Mouse (Mus musculus) adrenal gland, postnatal 10 days (tissue): ENCODE measurements around the gene Pacs1. TPM values are rescaled to one million over a fixed set of nuclear protein-coding genes. Genes with fewer than 3 reads are reported as not detected.
A peak's percentile ranks its signal among the peaks of the same experiment; 100 is the strongest.
"Not testable (repeated sequence)": the region's sequence is repeated elsewhere in the genome, so short reads cannot be mapped to it uniquely, and the experiment has no call there.

Experiments
- DNase-seq: peaks from one replicate; pipeline ENCODE4 v3.0.0; 2021; ENCODE audit warnings: mixed read lengths
- microRNA-seq: library from miRNA; unstranded; fragments of <30 nt; microRNA quantifications from one replicate; pipeline ENCODE4 v1.2.0, GENCODE M21; 2021
- total RNA-seq, 2 experiments: library from RNA; stranded (reverse); gene quantifications; 2 replicates each; pipeline ENCODE4 v1.2.3; 2021

The Pacs1 gene
- total RNA-seq, 2 experiments from 2014 or later = 23.3 to 28.7 TPM

DNA sequence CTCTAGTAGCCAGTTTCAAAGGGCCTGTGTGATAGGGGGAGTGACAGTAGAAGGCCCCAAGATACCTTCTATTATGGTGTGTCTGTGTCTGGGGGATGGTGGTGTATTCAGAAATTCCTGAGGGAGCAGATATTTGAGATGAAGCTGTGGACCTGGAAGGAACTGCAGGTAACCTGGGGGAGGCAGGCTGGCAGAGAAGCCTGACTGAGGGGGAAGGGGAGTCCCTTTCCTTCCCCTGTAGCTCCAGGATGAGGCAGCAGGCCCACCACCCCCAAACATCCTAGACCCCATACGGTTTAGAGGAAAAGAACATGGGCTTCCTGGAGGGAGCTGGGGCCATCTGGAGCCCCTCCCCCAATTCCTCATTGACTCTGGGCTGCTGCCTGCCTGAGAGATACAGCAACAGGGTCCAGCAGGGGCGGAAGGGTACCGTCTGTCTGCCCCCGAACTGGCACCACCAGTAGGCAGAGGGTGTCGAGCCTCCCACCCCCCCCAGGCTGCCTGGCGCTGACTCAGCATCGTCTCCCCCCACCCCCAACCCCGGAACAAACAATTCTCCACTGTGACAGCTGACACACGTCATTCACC is 176.9 kb downstream of the Pacs1 start:
- DNase-seq = no peak

DNA sequence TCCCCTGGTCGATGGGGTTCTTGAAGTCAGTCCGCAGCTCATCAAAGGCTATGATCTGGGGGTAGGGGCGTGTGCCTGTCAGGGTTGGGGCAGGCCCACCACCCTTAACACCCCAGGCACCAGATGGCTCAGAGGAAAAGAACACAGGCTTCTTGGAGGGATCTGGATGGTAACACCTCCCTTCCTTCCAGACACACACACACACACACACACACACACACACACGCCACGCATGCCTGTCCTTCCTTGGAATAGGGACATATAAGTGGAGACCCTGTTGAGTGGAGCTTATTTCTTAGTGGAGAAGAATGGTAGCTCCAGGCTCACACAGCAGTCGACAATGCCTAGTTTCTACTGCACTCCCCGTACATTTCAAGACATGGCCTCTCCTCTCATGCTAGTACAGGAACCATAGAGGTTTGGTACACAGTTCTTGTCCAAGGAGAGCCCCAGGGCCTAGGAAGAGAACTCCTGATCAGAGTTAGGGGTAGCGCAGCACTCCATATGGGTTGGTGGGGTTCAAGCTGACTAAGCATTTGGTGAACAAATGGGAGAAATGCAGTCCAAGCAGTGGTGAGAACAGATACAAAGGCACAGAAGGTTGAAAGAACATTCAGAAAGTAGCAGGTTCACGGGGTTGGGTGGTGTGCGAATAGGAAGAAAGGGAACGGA is 178.0 kb downstream of the Pacs1 start:
- no peak for DNase-seq

DNA sequence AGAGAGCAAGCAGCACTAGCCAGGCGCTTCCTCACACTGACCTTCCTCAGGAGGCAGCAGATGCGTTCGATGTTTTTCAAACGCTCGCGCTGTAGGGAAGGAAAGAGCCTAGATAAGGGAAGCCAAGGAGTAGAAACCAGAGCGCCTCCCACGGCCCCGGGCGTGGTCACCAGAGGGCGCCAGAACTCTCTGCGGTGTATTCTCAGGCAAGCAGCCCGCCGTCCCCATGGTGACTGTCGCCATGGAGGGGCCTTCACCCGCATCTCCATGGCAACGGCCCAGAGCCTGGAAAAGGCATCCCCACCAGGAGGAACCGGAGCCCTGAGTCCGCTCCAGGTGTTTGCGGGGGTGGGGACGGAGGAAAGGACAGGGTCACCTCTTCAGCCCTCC is 178.7 kb downstream of the Pacs1 start:
- DNase-seq = peak; percentile 97

DNA sequence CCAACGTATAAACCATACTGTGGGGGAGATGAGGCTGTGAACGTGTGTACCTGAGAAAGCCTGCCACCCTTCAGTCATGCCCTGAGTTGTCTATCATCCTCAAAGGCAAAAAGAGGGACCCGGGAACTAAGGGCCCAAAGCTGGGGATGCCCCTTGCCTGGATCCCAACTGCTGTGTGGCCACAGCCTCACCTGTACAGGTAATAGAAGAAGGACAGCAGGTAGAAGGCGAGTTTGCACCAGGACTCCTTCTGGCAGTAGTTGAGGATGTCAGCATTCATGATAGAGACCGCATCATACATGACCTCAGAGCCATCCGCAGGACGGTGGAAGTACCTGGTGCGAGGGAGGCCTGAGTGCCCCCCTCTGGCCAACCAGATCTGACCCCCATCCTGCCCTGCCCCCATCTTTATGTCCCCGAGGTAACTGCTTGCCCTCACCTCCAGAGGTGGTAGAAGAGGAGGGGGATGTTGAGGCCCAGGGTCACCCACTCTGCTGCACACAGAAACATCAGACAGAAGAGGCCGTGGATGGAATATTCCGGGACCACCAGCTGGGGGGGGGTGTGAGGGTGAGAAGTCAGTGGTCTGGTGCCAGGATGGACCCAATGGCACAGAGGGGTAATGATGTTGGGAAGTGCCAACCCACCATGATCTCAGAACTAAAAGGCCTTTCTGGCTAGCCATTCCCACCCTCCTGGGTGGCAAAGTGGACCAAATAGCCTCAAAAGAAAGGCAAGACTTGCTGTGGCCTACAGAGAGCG is 179.3 kb downstream of the Pacs1 start:
- DNase-seq = no peak

DNA sequence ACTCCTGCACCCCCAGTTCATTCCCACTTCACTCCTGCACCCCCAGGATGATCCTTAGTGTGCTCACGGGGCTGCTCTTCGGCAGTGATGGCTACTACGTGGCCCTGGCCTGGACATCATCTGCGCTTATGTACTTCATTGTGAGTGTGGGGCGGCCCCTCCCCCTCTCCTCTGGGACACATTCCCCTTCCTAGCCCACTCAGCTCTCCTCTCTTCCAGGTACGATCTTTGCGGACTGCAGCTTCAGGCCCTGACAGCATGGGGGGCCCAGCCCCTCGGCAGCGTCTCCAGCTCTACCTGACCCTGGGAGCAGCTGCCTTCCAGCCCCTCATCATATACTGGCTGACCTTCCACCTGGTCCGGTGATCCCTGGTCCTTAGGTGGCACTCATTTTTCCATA is 180.8 kb downstream of the Pacs1 start:
- DNase-seq = no peak

DNA sequence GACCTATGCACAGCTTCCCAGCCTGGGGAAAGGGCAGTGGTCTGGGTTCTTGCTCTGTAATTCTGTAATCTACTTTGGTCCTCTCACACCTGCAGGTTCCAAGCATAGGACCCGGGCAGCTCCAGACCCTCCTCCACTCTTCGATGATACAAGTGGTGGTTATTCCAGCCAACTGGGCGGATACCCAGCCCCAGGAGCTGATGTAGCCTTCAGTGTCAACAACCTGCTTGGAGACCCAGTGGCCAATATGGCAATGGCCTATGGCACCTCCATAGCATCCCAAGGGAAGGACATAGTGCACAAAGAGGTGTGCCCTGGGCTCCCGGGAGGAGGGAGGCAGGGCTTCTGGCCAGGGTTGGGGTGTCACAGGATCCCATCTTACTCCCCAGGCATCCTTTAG is 183.6 kb downstream of the Pacs1 start:
- DNase-seq = no peak

DNA sequence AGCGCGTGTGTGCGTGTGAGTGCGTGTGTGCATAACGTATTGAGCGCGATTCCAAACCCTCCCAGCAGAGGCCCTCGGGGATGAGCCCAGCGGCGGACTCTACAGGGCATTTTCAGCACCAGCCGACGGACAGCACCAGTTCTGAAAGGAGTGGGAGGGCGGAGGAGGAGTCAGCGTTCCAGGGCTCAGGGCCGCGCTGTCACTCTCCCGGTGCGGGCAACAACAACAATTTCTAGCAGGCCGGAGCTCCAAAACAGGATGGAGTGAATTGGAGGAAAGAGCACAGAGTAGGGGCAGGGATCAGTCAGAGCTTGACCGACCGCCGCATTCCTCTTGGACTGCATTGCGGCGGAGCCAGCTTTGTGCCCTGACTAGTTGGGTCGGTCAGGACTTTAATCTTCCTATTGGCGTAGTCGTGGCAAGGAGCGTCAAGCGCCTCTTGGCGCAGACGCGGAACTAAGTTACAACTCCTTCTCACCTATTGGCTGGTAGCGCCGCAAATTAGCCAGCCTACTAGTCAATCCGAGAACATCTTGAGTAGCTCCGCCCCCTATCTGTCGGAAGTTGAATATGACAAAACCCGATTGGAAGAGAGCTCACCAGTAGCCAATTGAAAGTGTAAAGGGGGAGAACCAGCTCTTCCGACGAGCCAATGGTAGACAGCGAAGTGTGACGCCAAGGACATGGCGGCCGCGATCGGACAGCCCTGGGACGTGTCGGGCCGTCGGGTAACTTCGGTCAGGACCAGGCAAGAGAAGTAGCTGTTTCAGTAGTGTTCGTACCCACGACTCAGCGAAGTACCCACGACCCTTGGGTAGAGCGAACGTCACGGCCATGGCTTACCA is 184.8 kb downstream of the Pacs1 start, which contains the start of gene Yif1a:
Gene Yif1a (plus strand): TSS at position 655 of the 845 bp plus-strand sequence.
- DNase-seq = peak; percentile 95

DNA sequence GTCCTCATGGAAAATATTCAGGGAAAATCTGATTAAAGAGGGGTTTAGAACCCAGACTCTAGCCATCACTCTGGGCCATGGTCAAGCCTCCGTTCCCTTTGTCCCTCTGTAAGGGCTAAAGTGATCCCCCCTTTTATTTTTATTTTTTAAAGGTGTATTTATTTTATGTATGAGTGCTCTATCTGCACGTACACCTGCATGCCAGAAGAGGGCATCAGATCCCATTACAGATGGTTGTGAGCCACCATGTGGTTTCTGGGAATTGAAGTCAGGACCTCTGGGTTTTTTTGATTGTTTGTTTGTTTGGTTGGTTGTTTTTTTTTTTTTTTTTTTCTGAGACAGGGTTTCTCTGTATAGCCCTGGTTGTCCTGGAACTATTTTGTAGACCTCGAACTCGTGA is 186.4 kb downstream of the Pacs1 start:
- not testable (repeated sequence) for DNase-seq

DNA sequence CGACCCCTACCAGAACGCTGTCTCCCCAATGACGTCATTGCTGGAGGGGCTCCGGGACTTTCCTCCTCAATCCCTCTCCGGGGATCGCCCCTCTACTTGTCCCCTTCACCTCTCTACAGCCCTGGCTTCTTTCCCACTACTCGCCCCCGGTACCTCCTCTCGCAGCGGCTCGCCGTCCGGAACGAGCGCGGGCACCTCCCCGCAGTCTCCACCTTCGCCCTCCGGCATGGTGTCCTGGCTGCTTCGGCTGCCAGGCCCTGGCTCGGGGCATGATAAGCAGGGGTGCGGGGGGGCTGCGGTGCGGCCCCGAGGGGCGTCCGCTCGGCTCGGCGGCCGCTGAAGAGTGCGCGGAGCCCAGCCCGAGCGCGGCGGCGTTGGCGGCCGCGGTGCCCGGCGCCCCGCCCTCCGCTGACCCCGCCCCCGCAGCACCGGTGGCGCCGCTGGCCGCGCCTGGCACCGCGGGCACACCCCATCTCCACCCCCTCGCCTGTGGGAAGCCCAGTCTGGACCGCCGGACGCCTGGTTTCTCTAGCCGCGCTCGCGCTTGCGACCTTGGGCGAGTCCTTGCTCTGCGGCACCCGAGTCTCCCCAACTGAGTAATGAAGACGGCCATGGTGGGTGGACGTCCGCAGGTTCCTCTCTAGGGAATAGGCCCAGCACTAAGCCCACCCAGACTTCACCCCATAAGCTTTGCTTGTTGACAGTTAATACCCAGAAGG is 187.6 kb downstream of the Pacs1 start, which contains the start of gene Tmem151a:
Gene Tmem151a (minus strand): TSS at position 387 of the 719 bp plus-strand sequence.
- peak; percentile 75 for DNase-seq

DNA sequence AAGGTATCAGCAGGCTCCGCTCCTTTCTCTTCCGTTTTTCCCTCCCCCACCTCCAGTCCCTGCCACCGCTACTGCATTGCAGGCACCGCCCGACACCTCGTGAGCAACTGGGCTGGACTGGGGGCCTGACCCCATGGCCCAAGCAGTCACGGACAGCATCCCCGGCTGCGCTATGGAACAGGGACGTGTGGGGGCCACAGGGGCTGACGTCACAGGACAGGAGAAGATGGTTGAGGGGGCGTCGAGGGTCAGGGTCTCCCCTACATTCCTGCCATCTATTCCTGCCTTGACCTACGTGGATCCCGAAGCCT is 188.1 kb downstream of the Pacs1 start:
- DNase-seq = no peak

DNA sequence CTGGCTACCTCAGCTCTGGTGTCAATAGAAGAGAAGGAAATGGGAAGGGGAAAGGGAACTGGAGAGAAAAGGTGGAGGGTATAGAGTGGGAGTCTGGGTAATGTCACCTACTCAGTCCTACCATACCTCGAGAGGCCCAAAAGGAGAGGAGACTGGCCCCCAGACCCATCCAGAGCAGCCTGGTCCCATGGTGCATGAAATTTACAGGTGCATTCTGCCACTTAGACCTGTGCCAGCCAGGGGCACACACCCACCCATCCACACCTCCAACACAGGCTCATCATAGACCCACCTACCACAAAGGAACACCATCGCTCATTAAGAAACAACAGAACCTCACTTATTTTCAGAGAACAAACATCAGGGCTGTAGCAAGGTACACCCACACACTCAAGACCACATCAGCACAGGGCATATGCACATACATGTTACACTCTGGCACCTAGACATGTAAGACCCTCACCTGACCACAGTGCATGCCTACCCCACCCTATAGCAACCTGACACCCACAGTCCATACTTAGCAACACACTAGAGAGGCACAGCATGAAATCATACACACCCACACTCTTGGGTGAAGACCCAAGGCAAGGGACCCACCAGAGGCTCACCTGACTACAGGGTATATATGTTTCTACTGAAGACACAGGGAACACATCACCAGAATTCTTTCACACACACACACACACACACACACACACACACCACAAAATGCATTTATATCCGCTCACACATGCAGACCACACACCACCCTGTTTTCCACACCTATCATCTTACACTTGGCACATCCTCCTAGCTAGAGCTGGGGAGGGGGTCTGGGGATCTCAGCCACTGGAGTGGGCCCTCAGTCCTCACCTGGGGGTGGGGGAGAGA is 188.7 kb downstream of the Pacs1 start:
- no peak for DNase-seq

Small RNAs within 50 kb of the gene (microRNA-seq; reads per million reads assigned to microRNA genes)
- not detected for gene Gm27468

Other genes starting within 250 kb of the Pacs1 start
- 1 to 10 TPM; 3.2 to 5.1 TPM for gene Slc29a2, start 249.3 kb downstream of the Pacs1 start, total RNA-seq
- 10 to 100 TPM; 28.7 to 35.7 TPM for gene B4gat1, start 234.3 kb downstream of the Pacs1 start, total RNA-seq
- gene AC124502.3, start 234.2 kb downstream of the Pacs1 start, total RNA-seq = 1 to 10 TPM; 1.8 to 2.8 TPM
- 10 to 100 TPM; 22.1 to 25.4 TPM for gene Brms1, start 231.8 kb downstream of the Pacs1 start, total RNA-seq
- gene Rin1, start 222.6 kb downstream of the Pacs1 start, total RNA-seq = 1 to 10 TPM; 1.7 to 3.7 TPM
- gene Cd248, start 205.0 kb downstream of the Pacs1 start, total RNA-seq = 10 to 100 TPM; 28.1 to 37.5 TPM
- 1 to 10 TPM; 2.4 to 3.2 TPM for gene Tmem151a, start 187.6 kb downstream of the Pacs1 start, total RNA-seq
- gene Yif1a, start 184.6 kb downstream of the Pacs1 start, total RNA-seq = 10 to 100 TPM; 88.3 to 96.8 TPM
- 1 to 10 TPM; 5.0 to 5.1 TPM for gene Cnih2, start 174.6 kb downstream of the Pacs1 start, total RNA-seq
- 100 to 1,000 TPM; 179 to 197 TPM for gene Rab1b, start 166.0 kb downstream of the Pacs1 start, total RNA-seq
- 10 to 100 TPM; 28.0 to 40.2 TPM for gene Klc2, start 154.6 kb downstream of the Pacs1 start, total RNA-seq
- gene Sf3b2, start 22.3 kb upstream of the Pacs1 start, total RNA-seq = 100 to 1,000 TPM; 149 to 167 TPM
- under 1 TPM; 0.27 to 0.51 TPM for gene Gal3st3, start 25.2 kb upstream of the Pacs1 start, total RNA-seq
- not detected for gene Catsper1, start 62.6 kb upstream of the Pacs1 start, total RNA-seq
- 1 to 10 TPM; 1.4 to 2.4 TPM for gene Cst6, start 76.5 kb upstream of the Pacs1 start, total RNA-seq
- 10 to 100 TPM; 33.6 to 37.8 TPM for gene Eif1ad, start 93.6 kb upstream of the Pacs1 start, total RNA-seq
- gene Banf1, start 94.0 kb upstream of the Pacs1 start, total RNA-seq = 100 to 1,000 TPM; 165 to 169 TPM
- gene Sart1, start 115.6 kb upstream of the Pacs1 start, total RNA-seq = 10 to 100 TPM; 63.6 to 65.1 TPM
- not detected for gene Tsga10ip, start 129.4 kb upstream of the Pacs1 start, total RNA-seq
- 100 to 1,000 TPM; 246 to 264 TPM for gene Drap1, start 151.9 kb upstream of the Pacs1 start, total RNA-seq
- gene AI837181, start 152.0 kb upstream of the Pacs1 start, total RNA-seq = 10 to 100 TPM; 42.5 to 43.8 TPM
- gene Fosl1, start 174.4 kb upstream of the Pacs1 start, total RNA-seq = under 1 TPM in 1 of 2 experiments, not detected in 1; 0.18 TPM
- gene Ccdc85b, start 184.8 kb upstream of the Pacs1 start, total RNA-seq = 10 to 100 TPM in 1 of 2 experiments, 1 to 10 TPM in 1; 9.4 to 11.5 TPM
- gene Fibp, start 187.5 kb upstream of the Pacs1 start, total RNA-seq = 10 to 100 TPM; 74.9 to 99.3 TPM
- gene Ctsw, start 195.4 kb upstream of the Pacs1 start, total RNA-seq = 1 to 10 TPM; 1.4 to 1.8 TPM
- gene Efemp2, start 200.8 kb upstream of the Pacs1 start, total RNA-seq = 10 to 100 TPM; 48.8 to 50.9 TPM
- 10 to 100 TPM; 25.2 to 27.4 TPM for gene Mus81, start 215.3 kb upstream of the Pacs1 start, total RNA-seq
- gene Cfl1, start 217.3 kb upstream of the Pacs1 start, total RNA-seq = 100 to 1,000 TPM; 651 to 659 TPM
- gene 1700020D05Rik, start 230.7 kb upstream of the Pacs1 start, total RNA-seq = 1 to 10 TPM; 1.2 to 2.7 TPM
- 10 to 100 TPM in 1 of 2 experiments, 1 to 10 TPM in 1; 8.0 to 12.3 TPM for gene Snx32, start 237.4 kb upstream of the Pacs1 start, total RNA-seq